Mouse (Mus musculus): Measurements from ENCODE around the gene Tle3. TPM values are rescaled to one million over a fixed set of nuclear protein-coding genes. Genes with fewer than 3 reads are reported as not detected.

Gene Tle3
- polyA plus RNA-seq, 1 experiment from 2014 or later = 36.7 TPM

DNA sequence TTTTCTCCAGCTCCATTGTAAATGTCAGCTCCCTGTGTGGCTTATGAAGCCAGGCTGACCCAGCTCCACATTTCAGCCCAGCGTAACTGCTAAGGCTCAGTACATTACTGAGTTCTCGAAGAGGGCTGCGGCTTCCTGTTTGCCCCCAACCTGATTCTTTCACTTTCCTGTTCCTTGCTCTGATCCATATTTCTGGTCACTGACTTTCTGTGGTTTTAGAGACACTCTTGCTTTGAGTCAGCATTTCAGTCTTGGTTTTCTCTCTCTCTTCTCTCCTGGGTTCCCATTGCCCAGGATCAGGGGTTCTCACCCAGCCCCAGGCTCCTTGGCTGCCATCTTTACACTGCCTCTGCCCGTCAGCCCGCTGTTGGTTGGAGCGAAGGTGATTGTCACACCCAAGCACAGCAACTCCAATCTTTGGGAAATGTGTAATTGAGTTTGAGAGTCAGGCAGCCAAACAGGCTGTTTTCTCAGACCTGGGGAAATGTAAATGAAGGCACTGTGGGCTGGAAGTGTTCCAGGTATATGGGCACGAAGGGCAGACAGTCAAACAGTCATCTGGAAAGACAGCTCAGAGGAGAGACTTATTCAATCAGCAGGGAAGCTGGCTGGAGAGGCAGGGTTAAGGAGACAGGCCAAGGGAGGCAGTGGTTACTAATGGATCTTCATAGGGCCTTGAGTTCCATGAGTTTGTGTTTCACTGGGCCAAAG lies 39.8 kb upstream of the Tle3 start:
- Histone ChIP-seq H3K4me2 (replicated peaks; ENCODE audit: low read depth, low read length) (no peak overlapping the region), H3K27ac (ENCODE audit: low read depth, low read length) (no peak overlapping the region), H3K27me3 (ENCODE audit: control insufficient read depth, insufficient read depth, low read length) (peaks cover 6% of the 10 kb centered on the region), H3K4me3 (ENCODE audit: low read depth, low read length) (no peak overlapping the region), H3K9me3 (ENCODE audit: control insufficient read depth, low read length) (no peaks in the 10 kb centered on the region), H3K36me3 (ENCODE audit: control insufficient read depth, insufficient read depth, low read length) (no peaks in the 10 kb centered on the region), H3K4me1 (replicated peaks; ENCODE audit: control insufficient read depth, insufficient read depth, low read length) (0 out of 2 replicates have a peak, but pooled peaks cover 6% of the 10 kb centered on the region), H3K9ac (ENCODE audit: low read depth, low read length) (no peak overlapping the region)
- ATAC-seq (ENCODE audit: low FRiP score) = no peak
- no peak for DNase-seq (ENCODE audit: low spot score)
- WGBS = 91% methylated on average over 7 of the region's 7 CpGs

DNA sequence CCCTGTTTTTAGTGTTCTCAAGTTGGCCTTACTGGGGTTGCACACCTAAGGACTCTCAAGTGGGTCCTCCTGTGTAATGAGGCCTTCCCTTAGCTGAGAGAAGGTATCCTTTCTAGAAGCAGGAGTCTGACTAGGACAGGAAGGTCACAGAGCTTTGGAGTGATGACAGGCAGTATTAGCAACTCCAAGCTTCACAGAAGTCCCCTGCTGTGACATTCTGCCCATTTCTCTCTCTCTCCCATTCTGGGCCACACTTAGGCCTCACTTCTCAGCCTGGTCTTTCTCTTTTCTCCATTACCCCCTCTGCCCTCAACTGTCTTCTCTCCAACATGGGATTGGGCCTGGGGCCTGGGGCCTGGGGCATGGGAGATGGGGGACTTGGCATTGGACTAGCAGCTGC lies 36.0 kb upstream of the Tle3 start:
- Histone ChIP-seq H3K9ac (ENCODE audit: low read depth, low read length) (no peak overlapping the region), H3K9me3 (ENCODE audit: control insufficient read depth, low read length) (no peaks in the 10 kb centered on the region), H3K4me2 (replicated peaks; ENCODE audit: low read depth, low read length) (no peak overlapping the region), H3K4me1 (replicated peaks; ENCODE audit: control insufficient read depth, insufficient read depth, low read length) (0 out of 2 replicates have a peak, but pooled peaks cover 6% of the 10 kb centered on the region), H3K27ac (ENCODE audit: low read depth, low read length) (no peak overlapping the region), H3K27me3 (ENCODE audit: control insufficient read depth, insufficient read depth, low read length) (peaks cover 17% of the 10 kb centered on the region), H3K4me3 (ENCODE audit: low read depth, low read length) (no peak overlapping the region), H3K36me3 (ENCODE audit: control insufficient read depth, insufficient read depth, low read length) (no peaks in the 10 kb centered on the region)
- no peak for DNase-seq (ENCODE audit: low spot score)
- no peak for ATAC-seq (ENCODE audit: low FRiP score)

GRCm38 (mm10) chr9:61336591-61337587 lies 35.3 kb upstream of the Tle3 start:
- Histone ChIP-seq H3K4me1 (replicated peaks; ENCODE audit: control insufficient read depth, insufficient read depth, low read length) (0 out of 2 replicates have a peak, but pooled peaks cover 6% of the 10 kb centered on the region), H3K4me2 (replicated peaks; ENCODE audit: low read depth, low read length) (no peak overlapping the region), H3K9ac (ENCODE audit: low read depth, low read length) (no peak overlapping the region), H3K36me3 (ENCODE audit: control insufficient read depth, insufficient read depth, low read length) (no peaks in the 10 kb centered on the region), H3K27ac (ENCODE audit: low read depth, low read length) (no peak overlapping the region), H3K27me3 (ENCODE audit: control insufficient read depth, insufficient read depth, low read length) (peaks cover 18% of the 10 kb centered on the region), H3K4me3 (ENCODE audit: low read depth, low read length) (no peak overlapping the region), H3K9me3 (ENCODE audit: control insufficient read depth, low read length) (no peaks in the 10 kb centered on the region)
- DNase-seq (ENCODE audit: low spot score) (no peak), ATAC-seq (ENCODE audit: low FRiP score) (no peak)
- WGBS = 33% methylated on average over 17 of the region's 17 CpGs

GRCm38 (mm10) chr9:61337665-61338064 lies 34.5 kb upstream of the Tle3 start:
- Histone ChIP-seq H3K4me1 (replicated peaks; ENCODE audit: control insufficient read depth, insufficient read depth, low read length) (0 out of 2 replicates have a peak, but pooled peaks cover 6% of the 10 kb centered on the region), H3K27ac (ENCODE audit: low read depth, low read length) (no peak overlapping the region), H3K36me3 (ENCODE audit: control insufficient read depth, insufficient read depth, low read length) (no peaks in the 10 kb centered on the region), H3K4me3 (ENCODE audit: low read depth, low read length) (no peak overlapping the region), H3K9me3 (ENCODE audit: control insufficient read depth, low read length) (no peaks in the 10 kb centered on the region), H3K4me2 (replicated peaks; ENCODE audit: low read depth, low read length) (no peak overlapping the region), H3K27me3 (ENCODE audit: control insufficient read depth, insufficient read depth, low read length) (peaks cover 19% of the 10 kb centered on the region), H3K9ac (ENCODE audit: low read depth, low read length) (no peak overlapping the region)
- WGBS = 16% methylated on average over 9 of the region's 9 CpGs
- DNase-seq (ENCODE audit: low spot score) (no peak), ATAC-seq (ENCODE audit: low FRiP score) (no peak)

GRCm38 (mm10) chr9:61339311-61339710 lies 32.9 kb upstream of the Tle3 start:
- Histone ChIP-seq H3K27me3 (ENCODE audit: control insufficient read depth, insufficient read depth, low read length) (peaks cover 19% of the 10 kb centered on the region), H3K9me3 (ENCODE audit: control insufficient read depth, low read length) (no peaks in the 10 kb centered on the region), H3K4me3 (ENCODE audit: low read depth, low read length) (no peak overlapping the region), H3K9ac (ENCODE audit: low read depth, low read length) (no peak overlapping the region), H3K36me3 (ENCODE audit: control insufficient read depth, insufficient read depth, low read length) (no peaks in the 10 kb centered on the region), H3K4me1 (replicated peaks; ENCODE audit: control insufficient read depth, insufficient read depth, low read length) (0 out of 2 replicates have a peak, but pooled peaks cover 6% of the 10 kb centered on the region), H3K4me2 (replicated peaks; ENCODE audit: low read depth, low read length) (no peak overlapping the region), H3K27ac (ENCODE audit: low read depth, low read length) (no peak overlapping the region)
- 13% methylated on average over 6 of the region's 6 CpGs for WGBS
- DNase-seq (ENCODE audit: low spot score) (no peak), ATAC-seq (ENCODE audit: low FRiP score) (no peak)

- H3K4me1 ChIP-seq (replicated peaks; ENCODE audit: control insufficient read depth, insufficient read depth, low read length) = peaks cover 6% of the 10 kb centered on the region; the same call in 1 of the 2 replicates
- no peak overlapping the region for H3K9ac ChIP-seq (ENCODE audit: low read depth, low read length)
- DNase-seq (ENCODE audit: low spot score) (no peak), ATAC-seq (ENCODE audit: low FRiP score) (no peak)
- no peak overlapping the region for H3K4me3 ChIP-seq (ENCODE audit: low read depth, low read length)
- H3K4me2 ChIP-seq (replicated peaks; ENCODE audit: low read depth, low read length) = no peak overlapping the region
- 92% methylated on average over 2 of the region's 2 CpGs for WGBS
- H3K36me3 ChIP-seq (ENCODE audit: control insufficient read depth, insufficient read depth, low read length) = no peaks in the 10 kb centered on the region
- no peak overlapping the region for H3K27ac ChIP-seq (ENCODE audit: low read depth, low read length)
- H3K27me3 ChIP-seq (ENCODE audit: control insufficient read depth, insufficient read depth, low read length) = peaks cover 20% of the 10 kb centered on the region
- no peaks in the 10 kb centered on the region for H3K9me3 ChIP-seq (ENCODE audit: control insufficient read depth, low read length)
Measured at GRCm38 (mm10) chr9:61340333-61340732, 31.8 kb upstream of the Tle3 start.

DNA sequence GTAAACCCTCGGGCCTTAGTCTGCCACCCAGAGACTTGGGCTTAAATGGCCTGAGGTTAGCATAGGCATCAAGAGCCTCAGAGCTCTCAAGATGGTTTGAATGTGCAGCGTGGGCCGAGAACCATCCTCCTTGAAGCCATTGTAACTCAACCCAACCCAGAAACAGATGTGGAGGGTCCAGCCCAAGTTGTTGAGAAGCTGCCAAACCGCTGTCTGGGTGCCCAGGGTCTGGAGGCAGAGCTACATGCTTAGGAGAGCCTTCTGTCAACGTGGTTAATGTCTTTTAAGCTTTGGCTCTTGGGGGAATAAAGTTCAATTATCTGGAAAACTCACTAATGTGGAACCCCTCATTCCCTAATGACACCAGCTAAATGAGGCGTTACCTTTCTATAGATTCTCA lies 29.9 kb upstream of the Tle3 start:
- H3K9me3 ChIP-seq (ENCODE audit: control insufficient read depth, low read length) = no peaks in the 10 kb centered on the region
- H3K36me3 ChIP-seq (ENCODE audit: control insufficient read depth, insufficient read depth, low read length) = no peaks in the 10 kb centered on the region
- no peaks in the 10 kb centered on the region; the same call in none of the 2 replicates for H3K4me1 ChIP-seq (replicated peaks; ENCODE audit: control insufficient read depth, insufficient read depth, low read length)
- no peak for DNase-seq (ENCODE audit: low spot score)
- no peak for ATAC-seq (ENCODE audit: low FRiP score)
- no peak overlapping the region for H3K4me2 ChIP-seq (replicated peaks; ENCODE audit: low read depth, low read length)
- H3K9ac ChIP-seq (ENCODE audit: low read depth, low read length) = no peak overlapping the region
- H3K27ac ChIP-seq (ENCODE audit: low read depth, low read length) = no peak overlapping the region
- peaks cover 16% of the 10 kb centered on the region for H3K27me3 ChIP-seq (ENCODE audit: control insufficient read depth, insufficient read depth, low read length)
- WGBS = 70% methylated on average over 6 of the region's 6 CpGs
- H3K4me3 ChIP-seq (ENCODE audit: low read depth, low read length) = no peak overlapping the region

GRCm38 (mm10) chr9:61344684-61345083 lies 27.5 kb upstream of the Tle3 start:
- no peak for DNase-seq (ENCODE audit: low spot score)
- H3K4me2 ChIP-seq (replicated peaks; ENCODE audit: low read depth, low read length) = no peak overlapping the region
- no peak overlapping the region for H3K9ac ChIP-seq (ENCODE audit: low read depth, low read length)
- H3K9me3 ChIP-seq (ENCODE audit: control insufficient read depth, low read length) = no peaks in the 10 kb centered on the region
- peaks cover 4% of the 10 kb centered on the region for H3K27me3 ChIP-seq (ENCODE audit: control insufficient read depth, insufficient read depth, low read length)
- H3K4me3 ChIP-seq (ENCODE audit: low read depth, low read length) = no peak overlapping the region
- 76% methylated on average over 6 of the region's 6 CpGs for WGBS
- peaks cover 2% of the 10 kb centered on the region for H3K4me1 ChIP-seq (replicated peaks; ENCODE audit: control insufficient read depth, insufficient read depth, low read length)
- no peak for ATAC-seq (ENCODE audit: low FRiP score)
- H3K36me3 ChIP-seq (ENCODE audit: control insufficient read depth, insufficient read depth, low read length) = no peaks in the 10 kb centered on the region
- no peak overlapping the region for H3K27ac ChIP-seq (ENCODE audit: low read depth, low read length)

Measured in hindbrain, embryonic 11.5 days (tissue).